Mouse (Mus musculus): ENCODE measurements around the gene Midn. TPM values are rescaled to one million over a fixed set of nuclear protein-coding genes. Genes with fewer than 3 reads are reported as not detected.

Midn gene
- polyA plus RNA-seq, 1 experiment from 2014 or later: 78.2 TPM

- WGBS: 93% methylated on average over 12 of the region's 12 CpGs
- H3K27me3 ChIP-seq (ENCODE audit: control insufficient read depth, insufficient read depth, low read length): 0 out of 2 replicates have a peak, but pooled peaks cover 3% of the 10 kb centered on the region
- peaks cover 11% of the 10 kb centered on the region for H3K36me3 ChIP-seq (ENCODE audit: control insufficient read depth, insufficient read depth, low read length)
- no peak overlapping the region for H3K4me2 ChIP-seq (ENCODE audit: low read depth)
- DNase-seq (ENCODE audit: low spot score) (no peak), ATAC-seq (ENCODE audit: insufficient read depth, low FRiP score, low TSS enrichment) (no peak)
- H3K4me1 ChIP-seq (ENCODE audit: control insufficient read depth, insufficient read depth, low read length): peaks cover 23% of the 10 kb centered on the region
- no peak overlapping the region for H3K27ac ChIP-seq (ENCODE audit: low read depth, low read length)
- no peak overlapping the region for H3K4me3 ChIP-seq (ENCODE audit: low read depth, low read length)
- no peaks in the 10 kb centered on the region for H3K9me3 ChIP-seq (ENCODE audit: control insufficient read depth, low read length)
- no peak overlapping the region for H3K9ac ChIP-seq (ENCODE audit: low read length)
These were observed 3.9 kb upstream of the Midn start for GRCm38 (mm10) chr10:80144159-80144558.

GRCm38 (mm10) chr10:80144864-80145838 lies 2.9 kb upstream of the Midn start:
- peaks cover 11% of the 10 kb centered on the region for H3K36me3 ChIP-seq (ENCODE audit: control insufficient read depth, insufficient read depth, low read length)
- DNase-seq (ENCODE audit: low spot score) (peak; percentile 80), ATAC-seq (ENCODE audit: insufficient read depth, low FRiP score, low TSS enrichment) (no peak)
- H3K9ac ChIP-seq (ENCODE audit: low read length): no peak overlapping the region; the same call in 1 of the 2 replicates
- peaks cover 23% of the 10 kb centered on the region for H3K4me1 ChIP-seq (ENCODE audit: control insufficient read depth, insufficient read depth, low read length)
- WGBS: 78% methylated on average over 20 of the region's 20 CpGs
- no peaks in the 10 kb centered on the region for H3K27me3 ChIP-seq (ENCODE audit: control insufficient read depth, insufficient read depth, low read length)
- 0 out of 2 replicates have a peak overlapping the region, but pooled peaks have one; percentile 3 for H3K4me2 ChIP-seq (ENCODE audit: low read depth)
- H3K9me3 ChIP-seq (ENCODE audit: control insufficient read depth, low read length): no peaks in the 10 kb centered on the region
- H3K27ac ChIP-seq (ENCODE audit: low read depth, low read length): 0 out of 2 replicates have a peak overlapping the region, but pooled peaks have one; percentile 34
- H3K4me3 ChIP-seq (ENCODE audit: low read depth, low read length): peak overlapping the region; percentile 8; the same call in 1 of the 2 replicates

- no peaks in the 10 kb centered on the region for H3K27me3 ChIP-seq (ENCODE audit: control insufficient read depth, insufficient read depth, low read length)
- no peak overlapping the region for H3K4me3 ChIP-seq (ENCODE audit: low read depth, low read length)
- H3K9me3 ChIP-seq (ENCODE audit: control insufficient read depth, low read length): no peaks in the 10 kb centered on the region
- no peak overlapping the region for H3K9ac ChIP-seq (ENCODE audit: low read length)
- peaks cover 23% of the 10 kb centered on the region for H3K4me1 ChIP-seq (ENCODE audit: control insufficient read depth, insufficient read depth, low read length)
- H3K4me2 ChIP-seq (ENCODE audit: low read depth): no peak overlapping the region
- WGBS: 89% methylated on average over 5 of the region's 6 CpGs
- H3K27ac ChIP-seq (ENCODE audit: low read depth, low read length): no peak overlapping the region
- no peak for ATAC-seq (ENCODE audit: insufficient read depth, low FRiP score, low TSS enrichment)
- peaks cover 11% of the 10 kb centered on the region for H3K36me3 ChIP-seq (ENCODE audit: control insufficient read depth, insufficient read depth, low read length)
- no peak for DNase-seq (ENCODE audit: low spot score)
These were observed 2.2 kb upstream of the Midn start for GRCm38 (mm10) chr10:80145896-80146295.

GRCm38 (mm10) chr10:80146568-80147011 lies 1.5 kb upstream of the Midn start:
- peaks cover 24% of the 10 kb centered on the region for H3K4me1 ChIP-seq (ENCODE audit: control insufficient read depth, insufficient read depth, low read length)
- H3K4me2 ChIP-seq (ENCODE audit: low read depth): no peak overlapping the region
- WGBS: 75% methylated on average over 4 of the region's 4 CpGs
- H3K9me3 ChIP-seq (ENCODE audit: control insufficient read depth, low read length): no peaks in the 10 kb centered on the region
- ATAC-seq (ENCODE audit: insufficient read depth, low FRiP score, low TSS enrichment) (no peak), DNase-seq (ENCODE audit: low spot score) (no peak)
- H3K9ac ChIP-seq (ENCODE audit: low read length): no peak overlapping the region; the same call in 1 of the 2 replicates
- peaks cover 12% of the 10 kb centered on the region for H3K36me3 ChIP-seq (ENCODE audit: control insufficient read depth, insufficient read depth, low read length)
- no peak overlapping the region for H3K27ac ChIP-seq (ENCODE audit: low read depth, low read length)
- peak overlapping the region; percentile 4; the same call in 1 of the 2 replicates for H3K4me3 ChIP-seq (ENCODE audit: low read depth, low read length)
- no peaks in the 10 kb centered on the region for H3K27me3 ChIP-seq (ENCODE audit: control insufficient read depth, insufficient read depth, low read length)

DNA sequence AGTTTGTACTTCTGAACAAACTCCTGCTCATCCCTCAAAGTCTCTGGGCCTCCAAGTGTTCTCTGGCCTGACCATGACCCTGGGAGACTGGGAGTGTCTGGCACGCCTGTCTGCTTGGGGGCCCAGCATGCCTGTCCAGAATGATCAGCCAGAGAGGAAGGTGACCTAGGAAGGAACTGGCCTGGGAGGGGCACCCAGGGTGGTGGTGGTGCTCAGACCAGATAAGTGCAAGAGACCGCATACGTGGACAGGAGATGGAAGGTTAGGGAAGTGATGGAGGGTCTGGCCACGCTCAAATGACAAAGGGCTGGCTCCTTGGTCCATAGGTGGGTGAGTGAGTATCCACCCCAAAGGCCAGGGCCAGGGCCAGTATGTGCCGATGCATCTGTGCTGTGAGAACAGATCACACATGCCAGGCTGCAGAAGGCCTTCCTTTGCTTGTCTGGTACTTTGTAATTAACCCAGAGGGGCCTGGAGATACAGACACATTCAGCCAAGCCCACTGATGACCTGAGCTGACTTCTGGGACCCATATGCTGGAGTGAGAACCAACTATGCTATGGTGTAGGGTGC lies 840 bp upstream of the Midn start:
- Histone ChIP-seq H3K27ac (ENCODE audit: low read depth, low read length) (peak overlapping the region; percentile 98), H3K4me3 (ENCODE audit: low read depth, low read length) (peak overlapping the region; percentile 100), H3K4me2 (ENCODE audit: low read depth) (peak overlapping the region; percentile 65), H3K9ac (ENCODE audit: low read length) (no peak overlapping the region; the same call in 1 of the 2 replicates), H3K36me3 (ENCODE audit: control insufficient read depth, insufficient read depth, low read length) (peaks cover 15% of the 10 kb centered on the region), H3K9me3 (ENCODE audit: control insufficient read depth, low read length) (no peaks in the 10 kb centered on the region), H3K27me3 (ENCODE audit: control insufficient read depth, insufficient read depth, low read length) (no peaks in the 10 kb centered on the region), H3K4me1 (ENCODE audit: control insufficient read depth, insufficient read depth, low read length) (peaks cover 27% of the 10 kb centered on the region)
- no peak for DNase-seq (ENCODE audit: low spot score)
- WGBS: 70% methylated on average over 5 of the region's 5 CpGs
- no peak for ATAC-seq (ENCODE audit: insufficient read depth, low FRiP score, low TSS enrichment)

GRCm38 (mm10) chr10:80148610-80149290 lies 678 bp downstream of the Midn start:
- H3K27me3 ChIP-seq (ENCODE audit: control insufficient read depth, insufficient read depth, low read length): no peaks in the 10 kb centered on the region
- ATAC-seq (ENCODE audit: insufficient read depth, low FRiP score, low TSS enrichment) (peak; percentile 22), DNase-seq (ENCODE audit: low spot score) (peak; percentile 95)
- H3K4me1 ChIP-seq (ENCODE audit: control insufficient read depth, insufficient read depth, low read length): peaks cover 34% of the 10 kb centered on the region
- no peaks in the 10 kb centered on the region for H3K9me3 ChIP-seq (ENCODE audit: control insufficient read depth, low read length)
- under 1% methylated on average over 55 of the region's 57 CpGs for WGBS
- H3K36me3 ChIP-seq (ENCODE audit: control insufficient read depth, insufficient read depth, low read length): peaks cover 30% of the 10 kb centered on the region
- H3K9ac ChIP-seq (ENCODE audit: low read length): peak overlapping the region; percentile 100
- peak overlapping the region; percentile 100 for H3K4me3 ChIP-seq (ENCODE audit: low read depth, low read length)
- H3K4me2 ChIP-seq (ENCODE audit: low read depth): peak overlapping the region; percentile 65
- H3K27ac ChIP-seq (ENCODE audit: low read depth, low read length): peak overlapping the region; percentile 98

GRCm38 (mm10) chr10:80149291-80150225 lies 1.5 kb downstream of the Midn start:
- Histone ChIP-seq H3K9me3 (ENCODE audit: control insufficient read depth, low read length) (no peaks in the 10 kb centered on the region), H3K27me3 (ENCODE audit: control insufficient read depth, insufficient read depth, low read length) (no peaks in the 10 kb centered on the region), H3K36me3 (ENCODE audit: control insufficient read depth, insufficient read depth, low read length) (peaks cover 38% of the 10 kb centered on the region), H3K4me1 (ENCODE audit: control insufficient read depth, insufficient read depth, low read length) (peaks cover 42% of the 10 kb centered on the region), H3K27ac (ENCODE audit: low read depth, low read length) (peak overlapping the region; percentile 98), H3K4me2 (ENCODE audit: low read depth) (peak overlapping the region; percentile 98), H3K9ac (ENCODE audit: low read length) (peak overlapping the region; percentile 100), H3K4me3 (ENCODE audit: low read depth, low read length) (peak overlapping the region; percentile 100)
- WGBS: under 1% methylated on average over 85 of the region's 88 CpGs
- peak; percentile 72 for ATAC-seq (ENCODE audit: insufficient read depth, low FRiP score, low TSS enrichment)
- peak; percentile 99 for DNase-seq (ENCODE audit: low spot score)

Measured in neural tube, embryonic 11.5 days (tissue).